Mouse (Mus musculus): ENCODE data around the gene 1520401A03Rik.

The 1520401A03Rik gene

DNA sequence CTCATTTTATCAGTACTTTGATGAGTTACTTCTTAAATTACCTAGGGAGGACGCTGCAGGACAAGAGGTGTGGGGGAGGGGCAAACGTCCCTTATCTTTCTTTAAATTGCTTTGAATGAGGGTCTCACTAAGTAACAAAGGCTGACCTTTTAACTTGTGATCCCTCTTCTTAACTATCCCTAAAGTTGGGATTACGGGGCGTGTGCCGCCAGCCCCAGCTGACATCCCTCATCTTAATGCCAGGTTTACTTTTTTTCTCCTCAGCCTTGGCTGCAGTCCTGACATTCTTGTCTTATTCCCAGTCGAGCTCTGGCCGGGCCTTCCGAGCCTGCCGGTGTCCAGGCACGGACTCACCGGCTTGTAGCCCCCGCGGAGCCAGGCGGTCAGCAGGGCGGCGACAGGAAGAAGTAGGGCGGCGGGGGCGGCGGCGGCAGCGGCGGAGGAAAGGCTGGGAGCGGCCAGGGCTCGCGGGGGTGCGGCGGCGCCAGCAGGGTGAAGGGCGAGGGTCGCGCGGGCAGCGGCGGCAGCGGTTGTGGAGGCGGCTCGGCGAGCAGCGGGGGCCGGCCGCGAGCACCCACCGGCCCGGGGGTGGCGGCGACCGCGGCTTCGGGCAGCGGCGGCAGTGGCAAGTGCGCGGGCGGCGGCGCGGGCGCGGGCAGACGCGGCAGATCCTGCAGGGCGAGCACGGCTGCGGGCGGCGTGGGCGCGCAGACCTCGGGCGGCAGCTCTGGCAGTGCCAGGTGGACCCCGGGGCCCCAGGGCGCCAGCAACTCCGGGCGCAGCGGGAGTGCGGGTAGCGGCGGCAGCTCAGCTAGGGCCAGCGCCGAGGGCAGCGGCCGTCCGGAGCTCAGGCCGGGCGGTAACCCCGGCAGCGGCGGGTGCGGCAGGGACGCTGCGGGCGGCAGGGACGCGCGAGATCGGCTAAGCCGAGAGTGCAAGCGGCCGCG, 23.2 kb downstream of the 1520401A03Rik start:
- peak; percentile 47 for DNase-seq

DNA sequence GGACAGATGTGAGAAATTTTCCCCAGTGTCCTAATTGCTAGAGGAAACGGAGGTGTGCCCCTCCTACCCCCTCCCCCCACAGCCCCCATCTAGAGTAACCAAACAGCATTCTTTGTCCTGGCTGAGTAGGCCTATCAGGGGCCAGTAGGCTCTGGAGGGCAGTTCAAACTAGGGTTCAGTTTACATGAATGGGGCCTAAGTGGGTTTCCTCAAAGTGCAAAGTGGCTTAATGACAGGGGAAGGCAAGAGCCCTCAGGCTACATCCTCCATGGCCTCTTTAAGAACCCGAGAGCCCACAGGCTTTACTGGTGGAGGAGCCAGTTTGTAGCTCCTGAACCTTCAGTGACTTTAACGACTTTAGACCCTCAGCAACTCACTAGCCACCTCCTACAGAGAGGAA, 26.8 kb downstream of the 1520401A03Rik start:
- no peak for DNase-seq

DNA sequence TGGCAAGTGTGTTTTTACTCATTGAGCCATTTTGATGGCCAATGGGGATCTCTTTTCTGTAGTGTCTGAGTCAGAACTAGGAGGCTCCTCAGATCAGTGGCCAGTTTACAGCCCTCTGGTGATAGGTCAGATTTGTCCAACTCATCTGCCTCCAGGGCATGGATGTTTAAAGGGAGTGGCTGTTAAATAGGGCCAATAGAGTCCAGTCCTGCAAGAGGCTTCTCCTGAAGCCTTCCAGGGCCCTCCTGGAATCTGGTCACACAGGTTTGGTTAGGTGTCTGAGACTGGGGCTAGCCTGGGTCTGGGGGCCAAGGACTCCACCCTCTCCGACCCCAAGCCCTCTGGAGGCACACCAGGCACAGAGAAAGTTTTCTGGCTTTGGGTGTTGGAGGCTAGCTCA, 28.1 kb downstream of the 1520401A03Rik start:
- no peak for DNase-seq

DNA sequence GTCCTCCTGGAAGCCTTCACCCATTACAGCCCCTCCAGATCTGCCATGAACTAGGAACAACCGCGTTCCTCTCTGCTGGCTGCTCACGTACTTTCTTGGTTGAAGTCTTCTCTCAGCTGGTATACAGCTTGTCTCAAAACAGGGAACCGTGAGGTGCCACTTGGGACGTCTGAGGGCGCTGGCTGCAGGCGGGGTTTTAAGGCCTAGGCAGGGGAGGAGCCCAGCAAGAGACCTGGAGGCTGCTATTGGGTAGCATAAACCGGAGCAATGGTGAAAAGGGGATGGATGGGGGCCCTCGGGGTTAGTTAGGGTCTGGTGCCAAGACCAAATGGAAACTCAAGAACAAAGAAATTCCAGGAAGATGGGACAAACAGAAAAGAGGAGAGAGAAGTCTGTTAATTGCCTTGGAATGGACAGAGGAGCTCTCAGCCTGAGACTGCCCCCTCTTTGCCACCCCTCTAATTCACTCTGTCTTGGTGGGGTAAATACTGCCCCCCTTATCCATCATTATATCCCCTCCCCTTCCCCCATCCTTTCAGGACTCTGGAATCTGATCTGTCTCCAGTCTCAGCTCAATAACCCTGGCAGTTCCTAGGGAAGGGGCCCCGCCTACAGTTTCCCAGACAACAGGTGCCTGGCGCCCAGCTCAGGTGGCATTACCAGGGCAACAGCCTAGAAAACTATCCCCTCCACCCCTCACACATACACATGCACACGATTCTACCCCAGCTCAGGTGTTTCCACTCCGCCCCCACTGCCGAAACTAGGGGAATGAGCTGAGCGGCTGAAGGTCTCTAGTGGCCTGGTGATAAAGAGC, 38.5 kb downstream of the 1520401A03Rik start, which contains the start of gene Cldn9:
Cldn9 (minus strand) TSS at position 171 of the 817 bp plus-strand sequence.
- DNase-seq, result no peak

DNA sequence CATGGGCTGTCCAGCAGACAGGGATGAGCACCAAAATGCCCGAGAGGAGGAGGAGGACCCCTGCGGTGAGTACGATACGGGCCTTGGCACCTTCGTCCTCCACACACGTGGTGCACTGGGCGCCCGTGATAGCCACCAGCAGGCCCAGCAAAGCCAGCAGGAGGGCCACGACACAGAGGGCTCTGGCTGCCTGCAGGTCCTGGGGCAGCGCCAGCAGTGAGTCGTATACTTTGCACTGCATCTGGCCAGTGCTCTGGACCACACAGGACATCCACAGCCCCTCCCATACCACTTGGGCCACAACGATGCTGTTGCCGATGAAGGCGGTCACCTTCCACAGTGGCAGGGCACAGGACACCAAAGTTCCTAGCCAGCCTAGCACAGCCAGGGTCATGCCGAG, 39.4 kb downstream of the 1520401A03Rik start:
- no peak for DNase-seq

DNA sequence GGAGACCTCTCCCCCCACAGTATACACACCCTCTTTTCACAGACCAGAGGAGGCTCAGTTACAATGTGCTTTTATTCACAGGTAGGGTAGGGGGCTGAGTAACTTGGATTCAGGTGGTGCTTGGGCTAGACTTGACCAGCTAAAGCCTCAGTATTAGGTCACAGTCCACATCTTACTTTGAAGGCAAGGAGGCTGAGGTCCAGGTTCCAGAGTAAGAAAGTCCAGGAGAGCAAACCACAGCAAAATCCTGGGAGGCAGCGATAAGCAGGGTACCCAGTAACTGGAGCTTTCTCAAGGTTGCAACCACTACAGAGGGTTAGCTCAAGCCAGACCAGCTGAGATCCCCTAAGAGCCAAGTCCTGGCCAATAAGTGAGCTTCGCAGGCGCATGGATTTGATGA, 40.1 kb downstream of the 1520401A03Rik start:
- DNase-seq, result no peak

DNA sequence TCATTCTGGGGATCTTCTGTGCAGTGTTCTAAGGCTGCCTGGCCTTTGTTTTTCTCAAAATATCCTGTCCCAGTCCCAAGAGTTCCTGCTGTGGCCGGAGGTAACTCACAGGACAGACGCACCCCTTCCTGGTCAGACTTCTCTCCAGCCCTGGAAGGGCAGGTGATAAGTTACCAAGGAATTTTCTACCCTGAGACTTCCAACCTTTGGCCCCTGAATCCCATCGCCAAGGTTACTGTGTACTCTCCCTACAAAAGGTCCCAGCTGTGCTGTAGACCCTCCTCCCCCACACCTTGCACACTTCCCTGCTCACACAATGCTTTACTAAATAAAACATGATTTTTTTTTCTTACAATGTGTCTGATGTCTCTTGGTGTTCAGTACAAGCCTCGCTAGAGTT, 40.5 kb downstream of the 1520401A03Rik start:
- no peak for DNase-seq

DNA sequence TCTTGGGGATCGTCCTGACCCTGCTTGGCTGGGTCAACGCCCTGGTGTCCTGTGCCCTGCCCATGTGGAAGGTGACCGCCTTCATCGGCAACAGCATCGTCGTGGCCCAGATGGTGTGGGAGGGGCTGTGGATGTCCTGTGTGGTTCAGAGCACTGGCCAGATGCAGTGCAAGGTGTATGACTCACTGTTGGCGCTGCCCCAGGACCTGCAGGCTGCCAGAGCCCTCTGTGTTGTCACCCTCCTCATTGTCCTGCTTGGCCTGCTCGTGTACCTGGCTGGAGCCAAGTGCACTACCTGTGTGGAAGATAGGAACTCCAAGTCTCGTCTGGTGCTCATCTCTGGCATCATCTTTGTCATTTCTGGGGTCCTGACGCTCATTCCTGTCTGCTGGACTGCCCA, 41.5 kb downstream of the 1520401A03Rik start:
- no peak for DNase-seq

DNA sequence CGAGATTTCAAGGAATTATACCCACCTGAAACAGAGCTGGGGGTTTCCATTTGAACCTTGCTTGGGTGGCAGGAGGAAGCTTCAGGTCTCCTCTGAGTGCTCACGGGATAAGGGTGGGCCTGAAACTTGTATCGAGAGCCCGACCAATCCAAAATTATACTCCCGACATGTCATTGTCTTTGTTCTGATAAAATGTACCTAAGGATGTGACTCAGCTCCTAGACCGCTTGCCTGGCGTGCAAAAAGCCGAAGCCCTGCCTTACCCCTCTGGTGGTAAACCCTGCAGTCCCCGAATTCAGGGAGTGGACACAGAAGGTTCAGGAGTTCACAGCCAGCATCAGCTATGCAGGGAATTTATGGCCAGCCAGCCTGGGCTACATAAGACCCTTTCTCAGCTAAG, 42.2 kb downstream of the 1520401A03Rik start:
- no peak for DNase-seq

DNA sequence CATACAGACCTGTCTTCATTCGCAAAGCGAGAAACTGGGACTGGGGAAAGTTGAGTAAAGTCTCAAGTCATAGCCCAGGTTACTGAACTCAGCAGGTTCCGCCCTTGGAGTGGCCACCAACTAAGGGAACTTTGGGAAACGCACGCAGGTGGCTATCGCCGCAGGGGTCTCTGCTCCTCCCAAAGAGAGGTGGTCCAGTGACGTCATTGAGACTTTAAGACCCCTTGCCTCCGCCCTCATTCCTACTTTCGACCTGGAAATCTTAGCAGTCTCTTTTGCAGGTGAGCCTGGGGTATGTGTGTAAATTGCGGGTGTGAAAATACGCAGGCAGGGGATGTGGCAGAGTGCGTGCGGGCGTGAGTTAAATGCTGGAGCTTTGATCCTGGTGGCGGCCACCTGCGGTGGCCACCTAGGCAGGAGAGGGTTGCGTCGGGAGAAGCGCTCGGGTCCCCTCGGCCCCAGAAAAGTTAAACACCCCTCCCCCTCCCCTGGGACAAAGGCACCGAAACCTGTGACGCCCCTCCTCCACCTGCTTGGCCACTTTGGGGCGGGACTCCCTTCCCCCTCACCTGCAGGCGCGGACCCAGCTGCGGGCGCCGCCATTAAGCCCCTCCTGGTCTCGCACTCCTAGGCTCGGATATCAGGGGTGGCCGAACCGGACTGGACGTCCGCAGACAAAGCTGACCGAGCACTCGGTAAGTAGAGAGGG, 43.3 kb downstream of the 1520401A03Rik start, which contains the start of gene Cldn6:
Cldn6 (plus strand) TSS at position 123 of the 709 bp plus-strand sequence.
- no peak for DNase-seq

DNA sequence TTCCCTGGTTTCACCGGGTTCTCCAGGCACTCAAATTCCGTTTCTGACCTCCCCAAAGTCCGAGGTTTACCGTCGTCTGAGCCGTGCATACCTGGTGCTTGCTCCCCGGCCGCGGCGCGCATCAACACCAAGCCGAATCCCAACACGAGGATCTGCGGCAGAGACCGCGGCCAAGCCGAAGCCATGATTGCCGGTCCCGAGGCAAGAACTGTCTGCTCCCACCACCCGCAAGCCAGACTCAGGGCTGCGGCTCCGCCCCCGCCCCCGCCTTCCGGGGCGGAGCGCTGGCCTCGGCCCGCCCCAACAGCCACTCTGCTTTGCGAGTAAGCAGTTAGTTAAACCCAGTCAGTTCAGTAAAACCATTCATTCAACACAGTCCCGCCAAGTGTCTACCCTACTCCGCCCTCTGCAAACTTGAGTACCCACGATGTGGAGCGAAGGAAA, 45.3 kb downstream of the 1520401A03Rik start, which contains the start of gene Tnfrsf12a:
Tnfrsf12a (minus strand) TSS at position 233 of the 444 bp plus-strand sequence.
- DNase-seq, result peak; percentile 82

DNA sequence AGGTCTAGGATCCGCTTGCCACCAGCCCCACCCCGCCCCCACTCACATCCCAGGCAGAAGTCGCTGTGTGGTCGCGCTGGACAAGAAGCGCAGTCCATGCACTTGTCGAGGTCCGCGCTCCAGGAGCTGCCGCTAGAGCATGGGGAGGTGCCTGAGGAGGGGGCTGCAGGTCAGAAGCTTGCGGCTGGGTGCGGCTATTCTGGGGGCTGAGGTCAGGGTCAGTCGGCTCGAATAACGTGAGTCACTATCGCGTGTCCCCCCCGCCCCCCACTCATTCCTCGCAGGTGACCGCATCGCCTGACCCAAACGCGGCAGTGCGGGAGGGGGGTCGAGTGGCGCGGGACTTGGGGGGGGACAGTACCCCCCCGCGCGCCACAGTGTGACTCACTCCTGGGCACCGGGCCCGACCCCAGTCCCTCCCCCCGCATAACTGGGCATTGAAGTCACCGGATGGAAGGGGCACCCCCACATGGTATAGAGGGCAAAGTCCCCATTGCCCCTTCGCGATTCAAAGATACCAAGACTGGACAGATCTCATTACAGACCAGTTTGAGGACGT, 46.0 kb downstream of the 1520401A03Rik start:
- no peak for DNase-seq

DNA sequence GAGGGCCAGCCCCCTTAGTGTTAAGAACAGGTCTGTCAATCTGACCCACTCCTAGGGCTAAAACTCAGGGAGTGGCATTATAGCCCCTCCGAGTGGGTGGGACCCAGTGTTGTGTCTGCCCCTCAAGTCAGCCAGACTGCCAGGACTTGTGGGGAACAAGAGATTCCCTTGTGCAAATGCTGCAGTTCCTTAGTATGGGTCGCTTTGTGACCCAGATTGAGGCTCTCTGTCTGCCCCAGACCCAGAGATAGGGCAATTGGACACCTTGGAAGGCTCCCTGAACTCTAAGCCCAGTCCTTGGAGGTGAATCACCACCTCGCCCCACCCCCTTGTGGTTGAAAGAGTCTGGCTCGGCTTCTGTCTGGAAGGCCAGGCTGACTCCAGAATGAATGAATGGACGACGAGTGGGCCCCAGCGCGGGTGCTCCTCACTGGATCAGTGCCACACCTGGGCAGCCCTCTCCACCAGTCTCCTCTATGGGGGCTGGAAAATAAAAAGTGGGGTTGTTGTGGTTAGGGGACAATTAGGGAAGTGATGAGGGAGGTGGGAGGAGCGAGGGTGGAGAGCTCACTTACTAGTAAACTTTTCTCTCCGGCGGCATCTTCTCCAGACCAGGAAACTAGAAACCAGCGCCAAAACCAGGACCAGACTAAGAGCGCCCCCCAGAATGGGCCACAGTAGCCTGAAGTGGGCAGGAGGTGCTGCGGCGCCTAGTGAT, 46.9 kb downstream of the 1520401A03Rik start:
- DNase-seq, result no peak

DNA sequence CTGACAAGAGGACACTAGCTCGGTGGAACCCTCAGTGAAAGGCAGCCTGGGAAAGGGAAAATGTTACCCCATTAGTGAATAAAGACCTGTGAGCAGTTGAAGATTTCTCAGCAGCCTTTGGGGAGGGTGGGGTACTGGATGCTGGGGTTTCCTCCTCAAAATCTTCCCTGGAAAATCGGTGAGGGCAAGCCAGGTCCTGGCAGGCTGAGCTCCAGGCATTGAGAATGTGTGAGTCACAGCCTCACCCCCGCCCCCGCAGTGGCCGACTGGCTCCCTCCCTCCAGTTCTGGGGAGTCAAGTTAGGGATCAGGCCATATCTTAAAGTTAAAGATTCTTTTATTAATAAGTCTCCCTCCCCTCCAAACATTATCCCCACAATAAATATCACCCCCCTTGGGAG, 47.5 kb downstream of the 1520401A03Rik start:
- DNase-seq, result no peak

DNA sequence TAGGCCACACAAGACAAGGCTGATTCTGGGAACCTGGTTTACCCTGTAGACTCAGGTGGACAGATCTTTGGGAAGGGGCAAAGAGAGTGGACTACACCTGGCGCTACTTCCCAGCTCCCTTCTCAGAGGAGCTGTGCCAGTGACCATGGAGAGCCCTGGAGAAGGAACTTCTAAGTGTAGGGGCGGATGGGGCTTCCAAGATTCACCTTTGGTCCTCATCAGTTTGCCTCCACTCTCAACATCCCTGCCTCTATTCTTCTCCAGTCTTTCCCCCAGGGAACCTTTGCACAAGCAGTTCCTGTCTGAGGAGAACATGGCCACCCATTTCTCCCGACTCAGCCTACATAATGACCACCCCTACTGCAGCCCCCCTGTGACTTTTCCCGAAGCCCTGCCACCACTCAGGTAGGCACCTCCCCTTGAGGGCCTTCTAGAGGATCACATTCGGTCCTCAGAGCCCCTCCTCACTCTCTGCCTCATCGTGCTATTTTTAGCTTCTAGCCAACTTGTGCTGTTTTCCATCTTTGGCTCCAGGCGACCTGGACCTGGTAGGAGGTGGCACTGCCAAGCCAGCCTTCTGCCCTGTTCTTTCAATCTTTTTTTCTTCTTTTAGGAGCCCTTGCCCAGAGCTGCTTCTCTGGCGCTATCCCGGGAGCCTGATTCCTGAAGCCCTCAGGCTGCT, 48.2 kb downstream of the 1520401A03Rik start:
- no peak for DNase-seq

DNA sequence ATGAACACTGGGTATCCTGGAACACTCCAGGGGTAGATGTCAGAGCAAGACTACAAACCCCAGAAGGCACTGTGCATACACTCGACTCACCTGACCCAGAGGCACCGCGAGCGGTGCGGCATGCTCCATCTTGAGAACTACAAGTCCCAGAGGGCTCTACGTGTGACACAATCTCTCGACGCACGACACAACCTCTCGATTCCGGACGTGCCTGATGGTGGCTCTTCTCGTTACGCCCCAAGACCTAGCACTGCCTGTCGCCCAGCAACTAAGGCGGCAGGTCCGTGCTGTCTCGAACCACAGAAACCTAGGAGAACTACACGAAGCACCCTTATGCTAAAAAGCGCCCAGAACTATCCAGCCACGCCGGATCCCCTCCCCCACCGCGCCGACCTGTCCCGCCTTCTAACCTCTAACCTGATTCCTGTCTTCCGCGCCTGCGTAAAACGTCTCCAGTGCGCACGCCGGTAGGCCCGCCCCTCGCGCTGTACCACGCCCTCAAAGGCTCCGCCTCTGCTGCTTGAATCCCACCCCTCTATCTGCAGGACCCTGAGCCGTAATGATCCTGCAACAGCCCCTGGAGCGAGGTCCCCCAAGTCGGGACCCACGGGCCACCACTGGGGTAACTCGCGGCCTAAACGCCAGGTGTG, 49.0 kb downstream of the 1520401A03Rik start, which contains the start of the genes Hcfc1r1 and Thoc6:
Hcfc1r1 (plus strand) TSS at position 173 of the 650 bp plus-strand sequence.
Thoc6 (minus strand) TSS at position 459 of the 650 bp plus-strand sequence.
- peak; percentile 96 for DNase-seq

DNA sequence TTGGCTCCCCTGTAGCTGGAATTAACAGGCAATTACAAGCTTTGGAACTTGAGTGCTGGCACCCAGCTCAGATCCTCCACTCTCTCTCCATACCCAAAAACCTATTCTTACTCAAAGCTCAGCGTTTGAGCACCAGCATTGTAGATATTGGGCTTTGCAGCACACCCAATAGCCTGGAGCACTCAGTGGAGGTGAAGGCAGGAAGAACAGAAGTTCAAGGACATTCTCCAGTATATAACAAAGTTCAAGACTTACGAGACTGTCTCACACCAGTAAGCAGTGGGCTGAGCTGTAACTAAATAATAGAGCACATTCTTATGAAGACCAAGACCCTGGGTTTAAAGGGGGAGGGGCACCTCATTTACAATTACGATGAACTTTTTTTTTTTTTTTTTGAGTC, 49.8 kb downstream of the 1520401A03Rik start:
- DNase-seq, result no peak

DNA sequence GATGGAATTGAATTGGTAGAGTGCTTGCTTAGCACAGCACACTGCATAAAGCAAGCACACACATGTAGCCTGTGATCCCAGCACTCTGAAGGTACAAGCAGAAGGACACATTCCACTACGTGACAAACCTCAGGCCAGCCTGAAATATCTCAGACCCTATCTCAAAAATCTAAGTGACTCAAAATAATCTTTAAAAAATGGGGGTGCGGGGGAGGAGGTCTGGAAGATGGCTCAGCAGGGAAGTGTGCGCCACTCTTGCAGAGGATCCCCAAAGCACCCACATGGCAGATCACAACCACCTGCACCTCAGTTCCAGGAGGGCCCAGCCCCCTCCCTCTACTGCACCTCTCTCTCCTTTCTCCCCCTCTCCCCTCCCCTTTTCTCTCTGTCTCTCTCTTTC, 51.1 kb downstream of the 1520401A03Rik start:
- DNase-seq, result no peak

DNA sequence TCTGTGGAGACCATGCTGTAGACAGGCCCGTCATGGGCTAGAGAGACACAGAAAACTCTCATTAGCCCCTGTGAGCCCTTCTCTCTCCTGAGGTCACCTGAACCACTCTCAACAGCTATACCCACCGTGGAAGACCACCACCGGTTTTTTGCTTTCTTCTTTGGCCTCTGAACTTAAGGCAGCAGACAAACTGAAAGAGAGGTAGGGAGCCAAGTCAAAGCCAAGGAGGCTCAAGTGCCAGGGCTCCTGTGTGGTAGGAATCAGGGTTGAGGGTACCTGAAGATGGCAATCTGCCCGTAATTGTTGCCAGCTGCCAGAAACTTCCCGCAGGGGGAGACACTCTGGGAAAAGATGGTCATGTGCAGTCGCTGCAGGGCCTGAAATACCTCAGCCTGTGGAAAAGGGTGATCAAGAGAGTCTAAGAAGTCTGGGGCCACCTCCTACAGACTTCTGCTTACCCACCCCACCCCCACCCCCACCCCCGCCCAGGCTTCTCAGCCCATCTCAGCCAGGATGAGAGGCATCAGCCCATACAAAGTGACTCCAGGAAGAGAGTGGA, 52.0 kb downstream of the 1520401A03Rik start:
- DNase-seq, result no peak

DNA sequence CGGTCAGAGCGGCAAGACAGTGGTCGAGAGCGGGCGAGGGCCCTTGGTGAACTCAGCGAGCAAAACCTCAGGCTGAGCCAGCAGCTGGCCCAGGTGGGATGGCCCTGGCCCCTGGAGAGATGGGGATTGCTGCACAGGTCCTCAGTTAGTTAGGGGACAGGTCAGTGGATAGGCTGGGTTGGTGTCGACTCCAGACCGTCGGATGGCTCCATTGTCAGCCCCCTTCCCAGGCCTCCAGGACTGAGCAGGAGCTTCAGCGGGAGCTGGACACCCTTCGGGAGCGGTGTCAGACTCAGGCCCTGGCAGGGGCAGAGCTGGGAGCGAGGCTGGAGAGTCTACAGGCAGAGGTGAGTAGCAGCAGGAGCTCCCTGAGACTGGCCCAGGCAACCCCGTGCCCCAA, 57.1 kb downstream of the 1520401A03Rik start:
- no peak for DNase-seq

Data from right cerebral cortex, adult 18-20 months (tissue).